Mouse (Mus musculus) midbrain, embryonic 12.5 days (tissue): ENCODE measurements around the gene Tada3. TPM values are rescaled to one million over a fixed set of nuclear protein-coding genes. Genes with fewer than 3 reads are reported as not detected.
A peak's percentile ranks its signal among the peaks of the same experiment; 100 is the strongest.

ENCODE experiments used
- ATAC-seq: fragments of 200-750 bp; cut with Nextera tagmentation; 2 replicates; pipeline ENCODE4 v1.8.0; 2017; ENCODE audit warnings: low read depth, moderate TSS enrichment, moderate library complexity; ENCODE audit not compliant: low FRiP score
- H3K27ac ChIP-seq: fragments of 300-500 bp; sonication (generic); replicated peaks from 2 replicates; pipeline ENCODE4 v1.5.1; 2016; ENCODE audit warnings: mild to moderate bottlenecking
- H3K27me3 ChIP-seq: fragments of 300-500 bp; sonication (generic); 2 replicates; pipeline ENCODE4 v1.6.1; 2016; ENCODE audit warnings: mild to moderate bottlenecking
- H3K36me3 ChIP-seq: fragments of 300-500 bp; sonication (generic); 2 replicates; pipeline ENCODE4 v1.6.1; 2016
- H3K4me1 ChIP-seq: fragments of 300-500 bp; sonication (generic); 2 replicates; pipeline ENCODE4 v1.6.1; 2016
- H3K4me2 ChIP-seq: fragments of 300-500 bp; sonication (generic); replicated peaks from 2 replicates; pipeline ENCODE4 v1.6.1; 2016; ENCODE audit warnings: mild to moderate bottlenecking, moderate library complexity
- H3K4me3 ChIP-seq: fragments of 300-500 bp; sonication (generic); 2 replicates; pipeline ENCODE4 v1.5.1; 2016; ENCODE audit warnings: mild to moderate bottlenecking
- H3K9ac ChIP-seq: fragments of 300-500 bp; sonication (generic); replicated peaks from 2 replicates; pipeline ENCODE4 v1.6.1; 2016; ENCODE audit warnings: mild to moderate bottlenecking, moderate library complexity
- H3K9me3 ChIP-seq: fragments of 300-500 bp; sonication (generic); 2 replicates; pipeline ENCODE4 v1.6.1; 2016; ENCODE audit warnings: mild to moderate bottlenecking
- WGBS: fragments of 180-500 bp; shearing (Covaris S2); methylation state at CpG from one replicate; pipeline ENCODE4 v1.1.7; 2016; 5-methylcytosine and 5-hydroxymethylcytosine counted together
- polyA plus RNA-seq: library from polyadenylated mRNA; unstranded; fragments of >200 nt; fragmentation: Nextera tagmentation; extraction: Ambion mirVana; gene quantifications from 2 replicates; pipeline ENCODE4 v1.2.1, GENCODE M21; 2016

Gene Tada3
- polyA plus RNA-seq, 1 experiment from 2014 or later, result 64.5 TPM

DNA sequence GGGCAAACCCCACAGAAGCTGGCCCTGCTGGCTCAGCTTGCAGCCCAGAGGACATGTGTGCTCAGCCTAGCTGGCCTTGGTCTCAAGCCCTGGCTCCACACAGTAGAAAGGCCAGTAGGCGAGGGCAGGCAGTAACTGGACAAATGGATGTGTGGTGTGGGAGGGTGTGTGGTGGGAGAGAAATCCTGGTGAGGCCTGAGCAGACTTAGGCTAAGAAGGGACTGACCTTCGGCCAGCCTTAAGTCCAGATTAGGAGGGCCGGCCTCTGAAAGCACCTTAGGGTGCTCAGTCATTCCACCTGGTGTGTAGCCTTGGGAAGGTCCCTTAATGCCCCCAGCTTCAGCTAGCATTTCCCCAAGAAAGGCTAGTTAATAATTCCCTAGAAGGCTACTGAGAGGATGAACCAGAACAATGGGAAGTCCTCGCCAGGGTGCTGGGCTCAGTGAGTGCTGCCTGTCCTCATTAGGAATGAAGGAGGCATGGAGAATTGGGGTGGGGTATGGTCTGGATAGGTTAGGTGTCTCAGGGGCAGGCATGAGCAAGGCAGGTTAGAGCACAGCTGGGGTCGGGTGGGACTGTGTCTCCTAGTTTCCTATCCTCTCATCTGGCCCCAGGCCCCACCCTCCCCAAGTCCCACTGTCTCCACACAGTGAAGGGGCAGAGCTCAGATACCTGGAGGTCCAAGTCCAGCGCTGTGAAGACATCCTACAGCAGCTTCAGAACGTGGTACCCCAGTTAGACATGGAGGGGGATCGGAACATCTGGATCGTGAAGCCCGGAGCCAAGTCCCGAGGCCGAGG is 27.2 kb upstream of the Tada3 start:
- H3K4me2 ChIP-seq, result no peak overlapping the region
- ATAC-seq, result no peak
- 0 out of 2 replicates have a peak, but pooled peaks cover 6% of the 10 kb centered on the region for H3K36me3 ChIP-seq
- no peak overlapping the region for H3K27ac ChIP-seq
- H3K27me3 ChIP-seq, result no peaks in the 10 kb centered on the region
- 80% methylated on average over 12 of the region's 12 CpGs for WGBS
- H3K4me1 ChIP-seq, result no peaks in the 10 kb centered on the region
- no peak overlapping the region for H3K9ac ChIP-seq
- no peak overlapping the region for H3K4me3 ChIP-seq
- no peaks in the 10 kb centered on the region for H3K9me3 ChIP-seq

GRCm38 (mm10) chr6:113402094-113402493 is 24.4 kb upstream of the Tada3 start:
- Histone ChIP-seq H3K4me2 (no peak overlapping the region), H3K4me3 (no peak overlapping the region), H3K27ac (no peak overlapping the region), H3K36me3 (peaks cover 6% of the 10 kb centered on the region; the same call in 1 of the 2 replicates), H3K9ac (no peak overlapping the region), H3K4me1 (no peaks in the 10 kb centered on the region), H3K9me3 (no peaks in the 10 kb centered on the region), H3K27me3 (no peaks in the 10 kb centered on the region)
- no peak for ATAC-seq
- WGBS, result 92% methylated on average over 13 of the region's 13 CpGs

DNA sequence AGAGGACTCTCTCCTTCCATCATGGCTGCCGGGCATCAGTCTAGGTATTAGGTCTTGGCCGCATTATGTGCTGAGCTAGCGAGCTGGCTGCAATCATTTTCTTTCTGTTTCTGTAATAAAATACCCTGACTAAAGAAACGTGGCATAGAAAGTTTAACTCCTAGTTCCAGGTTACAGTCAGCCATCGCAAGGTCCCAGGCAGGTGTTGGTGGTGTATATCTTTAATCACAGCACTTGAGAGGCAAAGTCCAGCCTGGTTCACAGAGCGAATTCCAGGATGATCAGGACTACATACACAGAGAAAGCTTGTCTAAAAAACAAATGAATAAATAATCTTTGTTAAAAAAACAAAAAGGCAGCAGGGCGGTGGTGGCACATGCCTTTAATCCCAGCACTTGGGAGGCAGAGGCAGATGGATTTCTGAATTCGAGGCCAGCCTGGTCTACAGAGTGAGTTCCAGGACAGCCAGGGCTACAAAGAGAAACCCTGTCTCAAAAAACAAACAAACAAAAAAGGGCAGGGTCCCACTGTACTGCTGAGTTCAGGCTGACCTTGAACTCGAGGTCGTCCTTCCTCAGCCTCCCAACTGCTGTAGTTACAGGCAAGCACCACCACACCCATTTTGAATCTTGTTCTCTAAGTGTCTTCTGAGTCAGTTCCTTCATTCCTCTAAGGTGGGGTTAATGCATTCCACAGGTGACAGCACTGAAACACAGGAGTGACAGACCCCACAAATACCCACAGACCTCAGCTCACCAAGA is 18.8 kb upstream of the Tada3 start:
- WGBS, result 85% methylated on average over 10 of the region's 10 CpGs
- no peak overlapping the region for H3K4me3 ChIP-seq
- H3K27me3 ChIP-seq, result no peaks in the 10 kb centered on the region
- H3K4me1 ChIP-seq, result peaks cover 13% of the 10 kb centered on the region
- no peak overlapping the region for H3K9ac ChIP-seq
- peaks cover 12% of the 10 kb centered on the region for H3K36me3 ChIP-seq
- H3K4me2 ChIP-seq, result no peak overlapping the region
- no peak for ATAC-seq
- H3K9me3 ChIP-seq, result no peaks in the 10 kb centered on the region
- no peak overlapping the region for H3K27ac ChIP-seq

DNA sequence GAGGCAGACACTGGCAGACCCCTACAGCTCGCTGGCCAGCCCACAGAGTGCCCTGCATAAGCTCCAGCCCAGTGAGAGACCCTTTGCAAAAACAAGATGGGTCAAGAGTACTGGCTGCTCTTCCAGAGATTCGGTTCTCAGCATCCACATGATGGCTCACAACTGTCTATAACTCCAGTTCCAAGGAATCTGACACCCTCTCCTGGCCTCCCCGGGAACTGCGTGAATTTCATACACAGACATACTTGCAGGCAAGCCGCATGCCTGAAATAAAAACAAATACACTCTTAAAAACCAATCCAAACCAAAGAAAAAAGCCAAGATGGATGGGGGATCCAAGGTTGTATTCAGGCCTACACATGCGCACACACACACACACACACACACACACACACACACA is 17.8 kb upstream of the Tada3 start:
- no peaks in the 10 kb centered on the region for H3K9me3 ChIP-seq
- no peak overlapping the region for H3K9ac ChIP-seq
- peaks cover 15% of the 10 kb centered on the region for H3K4me1 ChIP-seq
- H3K4me3 ChIP-seq, result no peak overlapping the region
- no peak overlapping the region for H3K4me2 ChIP-seq
- H3K36me3 ChIP-seq, result peaks cover 8% of the 10 kb centered on the region
- 97% methylated on average over 6 of the region's 6 CpGs for WGBS
- ATAC-seq, result no peak
- no peaks in the 10 kb centered on the region for H3K27me3 ChIP-seq
- no peak overlapping the region for H3K27ac ChIP-seq

- Histone ChIP-seq H3K9ac (no peak overlapping the region), H3K36me3 (peaks cover 13% of the 10 kb centered on the region), H3K9me3 (no peaks in the 10 kb centered on the region), H3K27me3 (no peaks in the 10 kb centered on the region), H3K4me1 (peaks cover 15% of the 10 kb centered on the region), H3K4me2 (no peak overlapping the region), H3K4me3 (no peak overlapping the region), H3K27ac (no peak overlapping the region)
- WGBS, result 94% methylated on average over 11 of the region's 11 CpGs
- no peak for ATAC-seq
These were observed 17.1 kb upstream of the Tada3 start for GRCm38 (mm10) chr6:113394811-113395210.

DNA sequence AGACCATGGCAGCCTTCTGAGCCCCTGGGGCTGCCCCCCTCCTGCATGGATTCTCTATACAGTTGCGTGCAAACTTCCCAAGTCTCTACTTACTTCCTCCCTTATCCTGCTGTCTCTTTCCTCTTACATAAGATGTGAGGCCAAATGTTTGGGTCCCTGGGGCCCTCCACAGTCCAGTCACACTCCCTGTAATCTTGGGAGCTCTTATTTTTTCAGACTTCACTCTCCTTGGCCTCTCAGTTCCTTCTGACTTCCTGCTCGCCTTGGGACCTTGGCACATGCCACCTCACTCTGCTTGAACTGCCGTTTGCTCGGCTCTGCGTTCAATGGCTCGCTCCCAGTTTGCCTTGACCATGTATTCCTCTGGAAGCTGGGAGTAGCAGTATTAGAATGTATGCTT is 16.3 kb upstream of the Tada3 start:
- no peak overlapping the region for H3K4me3 ChIP-seq
- 88% methylated on average over 6 of the region's 6 CpGs for WGBS
- H3K36me3 ChIP-seq, result peaks cover 22% of the 10 kb centered on the region
- ATAC-seq, result no peak
- H3K27ac ChIP-seq, result no peak overlapping the region
- H3K27me3 ChIP-seq, result no peaks in the 10 kb centered on the region
- no peaks in the 10 kb centered on the region for H3K9me3 ChIP-seq
- no peak overlapping the region for H3K4me2 ChIP-seq
- H3K4me1 ChIP-seq, result peaks cover 15% of the 10 kb centered on the region
- no peak overlapping the region for H3K9ac ChIP-seq

DNA sequence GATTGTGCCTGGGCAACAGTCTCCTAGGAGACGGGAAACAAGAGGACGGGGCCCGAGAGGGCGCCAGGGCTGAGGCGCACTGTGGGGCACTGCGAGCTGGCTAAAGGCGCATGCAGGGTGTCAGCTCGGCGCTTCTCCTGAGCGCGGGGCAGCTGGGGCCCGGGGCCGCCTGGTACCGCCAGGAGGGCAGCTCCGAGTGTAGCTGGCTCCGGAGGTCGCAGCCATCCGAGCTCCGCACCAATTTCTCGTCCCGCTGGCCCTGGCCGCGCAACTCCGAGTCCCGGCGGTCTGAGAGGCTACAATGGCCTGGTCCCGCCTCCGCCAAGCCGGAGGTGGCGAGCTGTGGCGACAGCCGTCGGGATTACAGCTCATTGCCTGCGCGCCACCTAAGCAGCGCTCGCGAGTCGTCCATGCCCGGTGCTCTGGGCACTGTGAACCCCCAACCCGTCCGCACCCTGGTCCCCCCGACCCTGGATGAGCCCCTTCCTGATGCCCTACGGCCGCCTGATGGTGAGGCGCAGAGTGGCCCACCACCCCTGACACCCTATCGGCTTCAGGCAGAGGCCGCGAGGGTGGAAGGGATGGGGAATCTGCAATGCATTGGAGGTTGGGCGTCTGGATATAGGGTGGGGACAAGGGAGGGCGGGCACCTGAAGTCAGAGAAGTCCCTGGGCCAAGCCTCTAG is 14.8 kb upstream of the Tada3 start:
- H3K27me3 ChIP-seq, result no peaks in the 10 kb centered on the region
- peak overlapping the region; percentile 46 for H3K4me3 ChIP-seq
- peak; percentile 92 for ATAC-seq
- no peaks in the 10 kb centered on the region for H3K9me3 ChIP-seq
- H3K4me1 ChIP-seq, result peaks cover 15% of the 10 kb centered on the region
- WGBS, result under 1% methylated on average over 50 of the region's 51 CpGs
- H3K4me2 ChIP-seq, result peak overlapping the region; percentile 66
- H3K9ac ChIP-seq, result peak overlapping the region; percentile 58
- H3K36me3 ChIP-seq, result peaks cover 36% of the 10 kb centered on the region
- peak overlapping the region; percentile 74 for H3K27ac ChIP-seq

GRCm38 (mm10) chr6:113392015-113392386 is 14.3 kb upstream of the Tada3 start:
- peak overlapping the region; percentile 58 for H3K9ac ChIP-seq
- H3K27ac ChIP-seq, result peak overlapping the region; percentile 74
- H3K27me3 ChIP-seq, result no peaks in the 10 kb centered on the region
- peaks cover 15% of the 10 kb centered on the region for H3K4me1 ChIP-seq
- H3K4me2 ChIP-seq, result peak overlapping the region; percentile 66
- WGBS, result 24% methylated on average over 10 of the region's 10 CpGs
- H3K4me3 ChIP-seq, result peak overlapping the region; percentile 46
- ATAC-seq, result peak; percentile 21; the same call in 1 of the 2 replicates
- H3K9me3 ChIP-seq, result no peaks in the 10 kb centered on the region
- peaks cover 41% of the 10 kb centered on the region for H3K36me3 ChIP-seq

DNA sequence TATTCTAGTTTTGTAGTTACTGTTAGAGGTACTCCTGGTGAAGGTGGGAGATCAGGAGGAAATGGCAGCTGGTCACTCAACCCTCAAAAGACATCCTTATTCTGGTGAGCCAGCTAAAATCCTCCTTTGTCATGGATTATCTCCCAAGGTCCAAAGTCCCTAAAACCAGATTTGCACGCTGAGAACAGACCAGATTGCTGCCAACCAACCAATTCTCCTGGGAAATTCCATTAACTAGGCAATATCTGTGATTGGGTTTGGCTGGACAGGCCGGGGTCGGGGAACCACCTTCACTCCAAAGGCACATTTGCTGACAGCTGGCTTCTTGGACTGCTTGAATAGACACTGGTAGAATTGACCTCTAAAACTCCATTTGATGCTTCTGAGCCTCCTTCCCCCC is 13.0 kb upstream of the Tada3 start:
- H3K27ac ChIP-seq, result no peak overlapping the region
- H3K4me2 ChIP-seq, result no peak overlapping the region
- no peak overlapping the region for H3K9ac ChIP-seq
- H3K4me1 ChIP-seq, result peaks cover 15% of the 10 kb centered on the region
- H3K27me3 ChIP-seq, result no peaks in the 10 kb centered on the region
- no peaks in the 10 kb centered on the region for H3K9me3 ChIP-seq
- peaks cover 53% of the 10 kb centered on the region for H3K36me3 ChIP-seq
- H3K4me3 ChIP-seq, result no peak overlapping the region
- ATAC-seq, result no peak
- whole genome bisulfite sequencing, result 85% methylated on average over 3 of the region's 3 CpGs

DNA sequence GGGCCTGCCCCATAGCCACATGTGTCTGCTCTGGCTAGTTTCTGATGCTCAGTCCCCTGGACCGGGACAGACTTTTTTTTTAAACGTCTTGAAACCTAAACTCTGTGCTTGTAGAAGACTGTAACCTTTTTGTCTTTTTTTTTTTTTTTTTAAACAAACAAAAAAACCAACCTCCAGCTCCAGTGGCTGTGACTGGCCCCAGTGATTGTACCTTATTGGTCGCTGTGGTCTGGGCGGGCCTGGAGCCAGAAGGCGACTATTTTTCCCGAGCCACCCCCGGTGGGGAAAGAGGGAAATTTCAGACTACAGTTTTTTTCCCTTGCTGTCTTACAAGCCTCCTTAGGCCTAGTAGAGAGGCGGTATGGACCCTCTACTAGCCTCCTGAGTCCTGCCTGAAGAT is 11.3 kb upstream of the Tada3 start, which contains the start of gene Ttll3:
Ttll3 (plus strand) TSS at position 301 of the 400 bp plus-strand sequence.
- H3K4me3 ChIP-seq, result no peak within 1 kb of the TSS
- H3K9me3 ChIP-seq, result no peaks in the 10 kb centered on the region
- H3K4me2 ChIP-seq, result no peak within 1 kb of the TSS
- no peak within 1 kb of the TSS for H3K27ac ChIP-seq
- H3K27me3 ChIP-seq, result no peaks in the 10 kb centered on the region
- H3K36me3 ChIP-seq, result peaks cover 62% of the 10 kb centered on the region
- WGBS, result 78% methylated on average over 8 of the region's 8 CpGs
- no peak for ATAC-seq
- H3K9ac ChIP-seq, result no peak within 1 kb of the TSS
- H3K4me1 ChIP-seq, result peaks cover 15% of the 10 kb centered on the region

GRCm38 (mm10) chr6:113386025-113386424 is 8.3 kb upstream of the Tada3 start:
- Histone ChIP-seq H3K4me3 (no peak overlapping the region), H3K27ac (no peak overlapping the region), H3K36me3 (peaks cover 88% of the 10 kb centered on the region), H3K9ac (no peak overlapping the region), H3K27me3 (no peaks in the 10 kb centered on the region), H3K4me1 (no peaks in the 10 kb centered on the region; the same call in 1 of the 2 replicates), H3K9me3 (no peaks in the 10 kb centered on the region), H3K4me2 (no peak overlapping the region)
- whole genome bisulfite sequencing, result 91% methylated on average over 3 of the region's 3 CpGs
- ATAC-seq, result no peak
